Mouse (Mus musculus): Measurements from ENCODE around the gene Alms1.

DNA sequence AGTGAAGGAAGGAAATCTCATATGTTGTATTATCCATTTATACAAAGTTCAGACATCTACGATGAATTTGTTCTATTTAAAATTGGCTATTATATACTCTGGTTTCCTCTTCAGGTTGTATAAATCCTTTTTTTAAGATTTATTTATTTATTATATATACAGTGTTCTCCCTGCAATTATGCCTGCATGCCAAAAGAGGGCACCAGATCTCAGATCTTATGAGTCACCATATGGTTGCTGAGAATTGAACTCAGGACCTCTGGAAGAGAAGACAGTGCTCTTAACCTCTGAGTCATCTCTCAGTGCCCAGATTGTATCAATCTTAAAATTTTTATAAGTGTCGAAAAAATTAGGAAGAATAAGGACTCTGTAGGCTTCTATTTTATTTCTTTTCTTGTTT is 65.9 kb downstream of the Alms1 start:
- TF ChIP-seq POLR2A (IDR thresholded peaks at IDR 0.05; ENCODE audit: control insufficient read depth, extremely low read depth, insufficient read depth, low read length, poor library complexity) = no peak
- no peak for TF ChIP-seq CTCF (IDR thresholded peaks at IDR 0.05; ENCODE audit: borderline replicate concordance, control insufficient read depth, extremely low read depth, insufficient read depth, low read length, poor library complexity)
